Mouse (Mus musculus) heart, embryonic 13.5 days (tissue): ENCODE measurements around the gene S1pr4. TPM values are rescaled to one million over a fixed set of nuclear protein-coding genes. Genes with fewer than 3 reads are reported as not detected.
A peak's percentile ranks its signal among the peaks of the same experiment; 100 is the strongest.

Experiments used
- ATAC-seq: fragments of 200-750 bp; cut with Nextera tagmentation; 2 replicates; pipeline ENCODE4 v1.8.0; 2017; ENCODE audit warnings: moderate TSS enrichment; ENCODE audit not compliant: insufficient number of reproducible peaks, low FRiP score, low TSS enrichment; ENCODE audit errors: extremely low read depth
- H3K27ac ChIP-seq: fragments of 300-500 bp; sonication (generic); replicated peaks from 2 replicates; pipeline ENCODE4 v1.5.1; 2015; ENCODE audit warnings: moderate library complexity, mild to moderate bottlenecking, inconsistent platforms
- H3K27me3 ChIP-seq: fragments of 300-500 bp; sonication (generic); replicated peaks from 2 replicates; pipeline ENCODE4 v1.6.1; 2015; ENCODE audit warnings: mild to moderate bottlenecking, inconsistent platforms
- H3K36me3 ChIP-seq: fragments of 300-500 bp; sonication (generic); 2 replicates; pipeline ENCODE4 v1.6.1; 2015; ENCODE audit warnings: mild to moderate bottlenecking, inconsistent platforms
- H3K4me1 ChIP-seq: fragments of 300-500 bp; sonication (generic); 2 replicates; pipeline ENCODE4 v1.6.1; 2015; ENCODE audit warnings: inconsistent platforms
- H3K4me2 ChIP-seq: fragments of 300-500 bp; sonication (generic); 2 replicates; pipeline ENCODE4 v1.6.1; 2015; ENCODE audit warnings: inconsistent platforms, mild to moderate bottlenecking, moderate library complexity
- H3K4me3 ChIP-seq: fragments of 300-500 bp; sonication (generic); 2 replicates; pipeline ENCODE4 v1.5.1; 2015; ENCODE audit warnings: moderate library complexity, mild to moderate bottlenecking, inconsistent platforms
- H3K9ac ChIP-seq: fragments of 300-500 bp; sonication (generic); 2 replicates; pipeline ENCODE4 v1.6.1; 2015; ENCODE audit warnings: inconsistent platforms, mild to moderate bottlenecking, moderate library complexity
- H3K9me3 ChIP-seq: fragments of 300-500 bp; sonication (generic); 2 replicates; pipeline ENCODE4 v1.6.1; 2016; ENCODE audit warnings: inconsistent platforms
- WGBS: fragments of 180-500 bp; shearing (Covaris S2); methylation state at CpG from one replicate; pipeline ENCODE4 v1.1.7; 2015; ENCODE audit warnings: mixed read lengths; 5-methylcytosine and 5-hydroxymethylcytosine counted together
- polyA plus RNA-seq: library from polyadenylated mRNA; unstranded; fragments of >200 nt; fragmentation: Nextera tagmentation; extraction: Ambion mirVana; gene quantifications from 2 replicates; pipeline ENCODE4 v1.2.1, GENCODE M21; 2015

The S1pr4 gene
- polyA plus RNA-seq, 1 experiment from 2014 or later, result 0.53 TPM

- ATAC-seq, result no peak
- no peaks in the 10 kb centered on the region for H3K27me3 ChIP-seq
- H3K4me1 ChIP-seq, result peaks cover 32% of the 10 kb centered on the region
- 92% methylated on average over 9 of the region's 9 CpGs for WGBS
- peaks cover 77% of the 10 kb centered on the region for H3K36me3 ChIP-seq
- no peaks in the 10 kb centered on the region for H3K9me3 ChIP-seq
- no peak overlapping the region for H3K27ac ChIP-seq
- H3K4me2 ChIP-seq, result no peak overlapping the region
- no peak overlapping the region for H3K9ac ChIP-seq
- H3K4me3 ChIP-seq, result no peak overlapping the region
These were observed 8.9 kb downstream of the S1pr4 start for GRCm38 (mm10) chr10:81491018-81491417.

- peaks cover 80% of the 10 kb centered on the region for H3K36me3 ChIP-seq
- no peak overlapping the region for H3K4me2 ChIP-seq
- peaks cover 27% of the 10 kb centered on the region for H3K4me1 ChIP-seq
- no peak for ATAC-seq
- no peaks in the 10 kb centered on the region for H3K27me3 ChIP-seq
- no peaks in the 10 kb centered on the region for H3K9me3 ChIP-seq
- H3K4me3 ChIP-seq, result no peak overlapping the region
- H3K9ac ChIP-seq, result no peak overlapping the region
- no peak overlapping the region for H3K27ac ChIP-seq
- 84% methylated on average over 14 of the region's 14 CpGs for WGBS
These were observed 10.0 kb downstream of the S1pr4 start for GRCm38 (mm10) chr10:81489941-81490340.

GRCm38 (mm10) chr10:81488081-81488480, 11.9 kb downstream of the S1pr4 start:
- Histone ChIP-seq H3K4me2 (no peak overlapping the region), H3K36me3 (peaks cover 74% of the 10 kb centered on the region), H3K4me1 (peaks cover 16% of the 10 kb centered on the region), H3K4me3 (no peak overlapping the region), H3K9ac (peak overlapping the region; percentile 40; the same call in 1 of the 2 replicates), H3K9me3 (no peaks in the 10 kb centered on the region), H3K27me3 (peaks cover under 1% of the 10 kb centered on the region; the same call in 1 of the 2 replicates), H3K27ac (peak overlapping the region; percentile 59)
- ATAC-seq, result no peak
- WGBS, result 60% methylated on average over 11 of the region's 11 CpGs

GRCm38 (mm10) chr10:81486496-81486895, 13.4 kb downstream of the S1pr4 start:
- WGBS, result 87% methylated on average over 10 of the region's 10 CpGs
- Histone ChIP-seq H3K9ac (no peak overlapping the region), H3K27ac (no peak overlapping the region), H3K9me3 (no peaks in the 10 kb centered on the region), H3K27me3 (peaks cover 16% of the 10 kb centered on the region), H3K4me1 (peaks cover 22% of the 10 kb centered on the region), H3K4me2 (no peak overlapping the region), H3K36me3 (peaks cover 58% of the 10 kb centered on the region), H3K4me3 (no peak overlapping the region)
- no peak for ATAC-seq

GRCm38 (mm10) chr10:81485479-81486018, 14.4 kb downstream of the S1pr4 start:
- no peak overlapping the region for H3K4me2 ChIP-seq
- H3K27ac ChIP-seq, result no peak overlapping the region
- H3K27me3 ChIP-seq, result peaks cover 25% of the 10 kb centered on the region
- ATAC-seq, result no peak
- H3K9ac ChIP-seq, result no peak overlapping the region
- peaks cover 22% of the 10 kb centered on the region for H3K4me1 ChIP-seq
- peaks cover 48% of the 10 kb centered on the region for H3K36me3 ChIP-seq
- no peaks in the 10 kb centered on the region for H3K9me3 ChIP-seq
- WGBS, result 62% methylated on average over 7 of the region's 7 CpGs
- H3K4me3 ChIP-seq, result no peak overlapping the region

- ATAC-seq, result no peak
These were observed 14.9 kb downstream of the S1pr4 start for GRCm38 (mm10) chr10:81485060-81485449.

GRCm38 (mm10) chr10:81484441-81485059, 15.4 kb downstream of the S1pr4 start:
- peaks cover 34% of the 10 kb centered on the region for H3K27me3 ChIP-seq
- peaks cover 38% of the 10 kb centered on the region for H3K36me3 ChIP-seq
- no peaks in the 10 kb centered on the region for H3K9me3 ChIP-seq
- H3K27ac ChIP-seq, result no peak overlapping the region
- ATAC-seq, result no peak
- 71% methylated on average over 6 of the region's 6 CpGs for WGBS
- no peak overlapping the region for H3K4me3 ChIP-seq
- H3K9ac ChIP-seq, result no peak overlapping the region
- H3K4me2 ChIP-seq, result no peak overlapping the region
- H3K4me1 ChIP-seq, result peaks cover 22% of the 10 kb centered on the region

More at GRCm38 (mm10) chr10:81485060-81485449, 14.9 kb downstream of the S1pr4 start:
- no peak overlapping the region for H3K4me2 ChIP-seq
- H3K4me1 ChIP-seq, result peaks cover 22% of the 10 kb centered on the region
- no peak overlapping the region for H3K9ac ChIP-seq
- peaks cover 30% of the 10 kb centered on the region for H3K27me3 ChIP-seq
- H3K27ac ChIP-seq, result no peak overlapping the region
- WGBS, result 23% methylated on average over 2 of the region's 2 CpGs
- H3K4me3 ChIP-seq, result no peak overlapping the region
- no peaks in the 10 kb centered on the region for H3K9me3 ChIP-seq
- peaks cover 43% of the 10 kb centered on the region for H3K36me3 ChIP-seq

- Histone ChIP-seq H3K27ac (no peak overlapping the region), H3K4me1 (peaks cover 22% of the 10 kb centered on the region), H3K9me3 (no peaks in the 10 kb centered on the region), H3K4me3 (no peak overlapping the region), H3K27me3 (peaks cover 38% of the 10 kb centered on the region), H3K4me2 (no peak overlapping the region), H3K36me3 (peaks cover 33% of the 10 kb centered on the region), H3K9ac (no peak overlapping the region)
- ATAC-seq, result no peak
- 16% methylated on average over 9 of the region's 9 CpGs for WGBS
These were observed 15.9 kb downstream of the S1pr4 start for GRCm38 (mm10) chr10:81483983-81484382.

- Histone ChIP-seq H3K9me3 (no peaks in the 10 kb centered on the region), H3K9ac (peak within 1 kb of the TSS; percentile 77), H3K4me2 (peak within 1 kb of the TSS; percentile 85), H3K36me3 (peaks cover 18% of the 10 kb centered on the region), H3K4me1 (peaks cover 12% of the 10 kb centered on the region), H3K27ac (no peak within 1 kb of the TSS), H3K27me3 (peaks cover 52% of the 10 kb centered on the region), H3K4me3 (peak within 1 kb of the TSS; percentile 55)
- under 1% methylated on average over 36 of the region's 36 CpGs for WGBS
- ATAC-seq, result peak; percentile 43; the same call in 1 of the 2 replicates
These were observed 17.4 kb downstream of the S1pr4 start, which contains the start of gene Celf5 for GRCm38 (mm10) chr10:81482533-81482889. Gene Celf5, minus strand, starts transcription at chr10:81482709.

GRCm38 (mm10) chr10:81481605-81482532, 18.1 kb downstream of the S1pr4 start:
- H3K4me2 ChIP-seq, result peak overlapping the region; percentile 85
- no peak overlapping the region for H3K27ac ChIP-seq
- ATAC-seq, result no peak
- peaks cover 11% of the 10 kb centered on the region for H3K36me3 ChIP-seq
- H3K9ac ChIP-seq, result peak overlapping the region; percentile 77
- peaks cover 14% of the 10 kb centered on the region for H3K4me1 ChIP-seq
- 5% methylated on average over 34 of the region's 35 CpGs for WGBS
- no peaks in the 10 kb centered on the region for H3K9me3 ChIP-seq
- H3K27me3 ChIP-seq, result peaks cover 59% of the 10 kb centered on the region
- peak overlapping the region; percentile 55 for H3K4me3 ChIP-seq

- no peak overlapping the region for H3K4me3 ChIP-seq
- peaks cover 99% of the 10 kb centered on the region for H3K27me3 ChIP-seq
- H3K9me3 ChIP-seq, result no peaks in the 10 kb centered on the region
- peaks cover 4% of the 10 kb centered on the region; the same call in 1 of the 2 replicates for H3K4me1 ChIP-seq
- no peaks in the 10 kb centered on the region for H3K36me3 ChIP-seq
- H3K9ac ChIP-seq, result no peak overlapping the region
- no peak overlapping the region for H3K4me2 ChIP-seq
- no peak for ATAC-seq
- H3K27ac ChIP-seq, result no peak overlapping the region
- WGBS, result 74% methylated on average over 10 of the region's 10 CpGs
These were observed 25.5 kb downstream of the S1pr4 start for GRCm38 (mm10) chr10:81474461-81474860.
